Mouse (Mus musculus): ENCODE measurements at regions not wholly inside any gene's neighbourhood (a gene's known extent, or its start where the extent isn't known, plus 50 kb on each side); places are given as distances from the start of the nearest gene placed in this dataset.

GRCm38 (mm10) chr5:77581702-77582101 lies 173.9 kb upstream of the Igfbp7 start:
- TF ChIP-seq TAL1 (IDR thresholded peaks at IDR 0.05; ENCODE audit: low read length) (no peak), GATA1 (IDR thresholded peaks at IDR 0.05; ENCODE audit: low read length) (no peak)
